Mouse (Mus musculus) kidney, adult 2 months (tissue): ENCODE measurements around the gene Ric8b. TPM values are rescaled to one million over a fixed set of nuclear protein-coding genes. Genes with fewer than 3 reads are reported as not detected.
A peak's percentile ranks its signal among the peaks of the same experiment; 100 is the strongest.

ENCODE experiments used
- DNase-seq: peaks from one replicate; pipeline ENCODE4 v3.0.0; 2021
- H3K27ac ChIP-seq: fragments of 200-500 bp; 2 replicates; pipeline ENCODE4 v1.5.1; 2012; ENCODE audit warnings: low read depth, low read length, control low read depth, inconsistent platforms; ENCODE audit not compliant: insufficient read depth
- H3K27me3 ChIP-seq: fragments of 200-500 bp; replicated peaks from 2 replicates; pipeline ENCODE4 v1.6.1; 2012; ENCODE audit warnings: mild to moderate bottlenecking, moderate library complexity, low read length, inconsistent platforms; ENCODE audit not compliant: control insufficient read depth, insufficient read depth
- H3K36me3 ChIP-seq: fragments of 200-500 bp; 2 replicates; pipeline ENCODE4 v1.6.1; 2012; ENCODE audit warnings: mild to moderate bottlenecking, moderate library complexity, low read length, inconsistent platforms; ENCODE audit not compliant: control insufficient read depth, insufficient read depth
- H3K4me1 ChIP-seq: fragments of 200-500 bp; 2 replicates; pipeline ENCODE4 v1.6.1; 2011; ENCODE audit warnings: low read length; ENCODE audit not compliant: control insufficient read depth, insufficient read depth
- H3K4me3 ChIP-seq: fragments of 200-500 bp; 2 replicates; pipeline ENCODE4 v1.5.1; 2011; ENCODE audit warnings: mild to moderate bottlenecking, low read depth, low read length, control low read depth; ENCODE audit not compliant: insufficient read depth
- CTCF ChIP-seq: fragments of 200-500 bp; conservative IDR thresholded peaks from 2 replicates; pipeline ENCODE4 v1.5.1; 2011; ENCODE audit warnings: low read depth, mild to moderate bottlenecking, control low read depth, low read length, moderate library complexity, mixed read lengths; ENCODE audit not compliant: insufficient read depth, insufficient read length
- POLR2A ChIP-seq: fragments of 200-500 bp; IDR thresholded peaks from one replicate; pipeline ENCODE4 v1.6.1; 2011; ENCODE audit warnings: low read depth, low read length, control low read depth
- WGBS: fragments of 180-500 bp; shearing (Covaris S2); methylation state at CpG from one replicate; pipeline ENCODE4 v1.1.7; 2018; 5-methylcytosine and 5-hydroxymethylcytosine counted together
- polyA plus RNA-seq: library from polyadenylated mRNA; depleted of rRNA; stranded (reverse); fragments of >200 nt; gene quantifications from 2 replicates; pipeline ENCODE4 v1.2.3, GENCODE M21; 2012

Gene Ric8b
- polyA plus RNA-seq, 1 experiment, result 13.6 TPM

- WGBS, result 96% methylated on average over 5 of the region's 5 CpGs
- no peak for TF ChIP-seq CTCF
- no peak for TF ChIP-seq POLR2A
- Histone ChIP-seq H3K4me1 (no peaks in the 10 kb centered on the region; the same call in 1 of the 2 replicates), H3K4me3 (no peak overlapping the region), H3K27me3 (no peaks in the 10 kb centered on the region), H3K36me3 (no peaks in the 10 kb centered on the region), H3K27ac (no peak overlapping the region)
- DNase-seq, result no peak
Measured at GRCm38 (mm10) chr10:84980291-84980690, 62.9 kb downstream of the Ric8b start.

- no peak overlapping the region for H3K27ac ChIP-seq
- TF ChIP-seq CTCF, result no peak
- TF ChIP-seq POLR2A, result no peak
- no peaks in the 10 kb centered on the region; the same call in 1 of the 2 replicates for H3K4me1 ChIP-seq
- no peaks in the 10 kb centered on the region for H3K36me3 ChIP-seq
- 93% methylated on average over 2 of the region's 2 CpGs for WGBS
- no peak overlapping the region for H3K4me3 ChIP-seq
- H3K27me3 ChIP-seq, result no peaks in the 10 kb centered on the region
- no peak for DNase-seq
Measured at GRCm38 (mm10) chr10:84981441-84981840, 64.0 kb downstream of the Ric8b start.

GRCm38 (mm10) chr10:84982675-84983074 lies 65.3 kb downstream of the Ric8b start:
- H3K27ac ChIP-seq, result no peak overlapping the region
- H3K36me3 ChIP-seq, result no peaks in the 10 kb centered on the region
- no peaks in the 10 kb centered on the region for H3K27me3 ChIP-seq
- H3K4me1 ChIP-seq, result no peaks in the 10 kb centered on the region
- no peak for DNase-seq
- WGBS, result 84% methylated on average over 7 of the region's 7 CpGs
- H3K4me3 ChIP-seq, result no peak overlapping the region
- TF ChIP-seq POLR2A (no peak), CTCF (no peak)

- peak; percentile 31 for DNase-seq
- no peak overlapping the region for H3K27ac ChIP-seq
- H3K36me3 ChIP-seq, result no peaks in the 10 kb centered on the region
- 75% methylated on average over 9 of the region's 9 CpGs for WGBS
- TF ChIP-seq CTCF, result peak; percentile 57
- no peak for TF ChIP-seq POLR2A
- no peak overlapping the region for H3K4me3 ChIP-seq
- H3K27me3 ChIP-seq, result no peaks in the 10 kb centered on the region
- H3K4me1 ChIP-seq, result no peaks in the 10 kb centered on the region
Measured at GRCm38 (mm10) chr10:84985956-84986355, 68.5 kb downstream of the Ric8b start.

GRCm38 (mm10) chr10:84987666-84988065 lies 70.2 kb downstream of the Ric8b start:
- no peak for DNase-seq
- no peak for TF ChIP-seq POLR2A
- TF ChIP-seq CTCF, result no peak
- H3K36me3 ChIP-seq, result no peaks in the 10 kb centered on the region
- 80% methylated on average over 4 of the region's 4 CpGs for WGBS
- H3K4me3 ChIP-seq, result no peak overlapping the region
- no peaks in the 10 kb centered on the region for H3K4me1 ChIP-seq
- no peak overlapping the region for H3K27ac ChIP-seq
- H3K27me3 ChIP-seq, result no peaks in the 10 kb centered on the region

- no peaks in the 10 kb centered on the region for H3K27me3 ChIP-seq
- no peak overlapping the region for H3K4me3 ChIP-seq
- WGBS, result 53% methylated on average over 4 of the region's 4 CpGs
Measured at GRCm38 (mm10) chr10:84988650-84989049, 71.2 kb downstream of the Ric8b start.

GRCm38 (mm10) chr10:84994346-84994745 lies 76.9 kb downstream of the Ric8b start:
- 80% methylated on average over 4 of the region's 4 CpGs for WGBS
- H3K36me3 ChIP-seq, result no peaks in the 10 kb centered on the region; the same call in 1 of the 2 replicates
- no peak overlapping the region for H3K27ac ChIP-seq
- H3K4me1 ChIP-seq, result no peaks in the 10 kb centered on the region
- no peaks in the 10 kb centered on the region for H3K27me3 ChIP-seq
- no peak for DNase-seq
- no peak overlapping the region for H3K4me3 ChIP-seq
- TF ChIP-seq CTCF, result no peak
- TF ChIP-seq POLR2A, result no peak

More at GRCm38 (mm10) chr10:84988650-84989049, 71.2 kb downstream of the Ric8b start:
- Histone ChIP-seq H3K27ac (no peak overlapping the region), H3K4me1 (no peaks in the 10 kb centered on the region), H3K36me3 (no peaks in the 10 kb centered on the region; the same call in 1 of the 2 replicates)
- no peak for TF ChIP-seq CTCF
- TF ChIP-seq POLR2A, result no peak
- no peak for DNase-seq

GRCm38 (mm10) chr10:84994971-84995370 lies 77.6 kb downstream of the Ric8b start:
- no peaks in the 10 kb centered on the region; the same call in 1 of the 2 replicates for H3K36me3 ChIP-seq
- TF ChIP-seq POLR2A (no peak), CTCF (no peak)
- no peak overlapping the region for H3K27ac ChIP-seq
- 91% methylated on average over 3 of the region's 3 CpGs for WGBS
- no peaks in the 10 kb centered on the region for H3K27me3 ChIP-seq
- DNase-seq, result no peak
- no peak overlapping the region for H3K4me3 ChIP-seq
- H3K4me1 ChIP-seq, result no peaks in the 10 kb centered on the region
